Mouse (Mus musculus): ENCODE results near the gene Sdha.

GRCm38 (mm10) chr13:74363176-74363858 is 13.2 kb upstream of the Sdha start:
- TF ChIP-seq CTCF (IDR thresholded peaks at IDR 0.05; ENCODE audit: insufficient read depth, low read length) (no peak), POLR2A (IDR thresholded peaks at IDR 0.05; ENCODE audit: borderline replicate concordance, extremely low read depth, low read depth, low read length) (no peak)
